Mouse (Mus musculus): ENCODE data around the gene Kynu.

The Kynu gene

DNA sequence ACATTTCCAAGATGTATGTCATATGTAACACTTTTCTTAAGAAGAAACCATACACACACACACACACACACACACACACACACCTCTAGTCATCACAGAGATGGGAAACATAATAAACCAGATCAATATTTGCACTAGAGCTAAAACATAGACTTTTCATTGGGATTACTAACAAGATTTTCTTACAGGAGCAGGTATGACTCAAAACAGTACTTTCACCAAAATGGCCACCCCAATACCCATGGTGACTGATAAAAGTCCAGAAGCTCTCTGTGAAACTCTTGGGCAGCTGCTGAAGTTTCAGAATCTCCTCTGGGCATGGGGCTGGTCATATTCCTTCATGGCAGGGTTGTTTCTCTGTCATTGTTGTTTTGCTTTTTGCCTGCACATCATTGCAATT, 114.5 kb downstream of the Kynu start:
- DNase-seq, result no peak

GRCm38 (mm10) chr2:43673619-43674018, 118.5 kb downstream of the Kynu start:
- DNase-seq, result peak; percentile 68

DNA sequence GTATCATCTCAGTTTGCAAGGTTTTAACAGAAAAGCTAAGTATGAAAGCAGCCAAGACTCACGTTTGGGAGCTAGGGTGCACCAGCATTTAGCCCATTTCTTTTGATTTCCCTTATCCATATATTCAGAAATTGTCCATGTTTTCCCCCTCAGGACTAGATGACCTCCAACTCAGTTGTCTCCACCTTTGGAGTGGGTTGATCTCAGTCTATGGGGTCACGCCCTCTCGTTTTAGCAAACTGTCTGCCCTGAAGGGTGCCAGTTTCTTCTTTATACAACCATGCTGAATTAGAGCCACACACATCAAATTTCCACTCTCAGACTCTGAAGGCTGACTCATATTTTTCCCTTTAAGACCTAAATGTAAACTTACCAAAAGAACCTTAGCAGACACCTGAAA, 119.0 kb downstream of the Kynu start:
- DNase-seq, result no peak

GRCm38 (mm10) chr2:43675277-43675676, 120.1 kb downstream of the Kynu start:
- no peak for DNase-seq

GRCm38 (mm10) chr2:43690402-43690801, 135.3 kb downstream of the Kynu start:
- DNase-seq, result no peak

GRCm38 (mm10) chr2:43691290-43691689, 136.2 kb downstream of the Kynu start:
- no peak for DNase-seq

DNA sequence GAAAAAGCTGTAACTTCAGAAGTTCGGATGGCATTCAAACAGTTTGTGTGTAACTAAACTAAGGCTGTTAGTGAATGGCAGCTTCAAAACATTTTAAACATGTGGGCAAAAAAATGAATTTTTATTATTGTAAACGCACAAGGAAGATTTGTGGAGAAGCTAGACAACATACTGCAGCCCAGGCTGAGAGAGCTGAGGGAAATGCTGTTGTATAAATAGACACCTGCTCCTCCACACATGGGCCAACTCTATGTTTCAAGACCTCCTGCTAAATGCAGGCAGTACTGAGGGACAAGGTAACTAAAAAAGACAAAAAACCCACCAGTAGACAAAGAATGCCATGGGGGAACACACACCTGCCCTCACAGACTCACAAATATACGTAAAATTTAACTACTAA, 140.5 kb downstream of the Kynu start:
- no peak for DNase-seq

GRCm38 (mm10) chr2:43712611-43713138, 157.5 kb downstream of the Kynu start:
- DNase-seq, result no peak

DNA sequence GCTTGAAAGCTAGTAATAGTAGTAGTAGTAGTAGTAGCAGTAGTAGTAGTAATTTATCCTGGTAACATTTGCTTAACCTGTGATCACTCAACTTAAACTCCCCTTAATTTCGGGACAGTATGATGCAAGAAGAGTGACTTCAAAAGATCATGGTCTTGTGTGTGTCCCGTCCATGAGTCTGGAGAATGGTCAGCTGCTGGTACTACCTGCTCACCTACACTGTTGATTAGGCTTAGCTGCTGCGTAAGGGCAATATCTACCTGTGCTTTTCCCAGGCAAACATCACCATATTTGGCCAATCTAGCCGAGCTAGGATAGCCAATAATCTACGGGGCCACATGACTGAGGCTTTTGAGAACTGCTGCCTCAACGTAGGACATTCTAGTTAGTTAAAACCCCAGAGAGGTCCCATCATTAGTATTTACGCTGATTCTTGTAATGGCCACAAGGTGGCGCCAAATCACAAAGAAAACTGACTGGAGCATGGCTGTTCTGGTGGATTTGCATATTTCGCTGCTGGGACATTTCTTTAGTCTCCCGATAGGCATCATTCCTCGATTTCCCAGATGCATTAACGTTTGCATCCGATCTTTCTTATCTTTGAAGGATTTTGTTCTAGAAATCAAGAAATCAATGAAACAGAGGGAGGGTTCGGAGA, 167.4 kb downstream of the Kynu start:
- peak; percentile 74 for DNase-seq

- DNase-seq, result no peak
Measured at GRCm38 (mm10) chr2:43723104-43723541, 168.0 kb downstream of the Kynu start.

DNA sequence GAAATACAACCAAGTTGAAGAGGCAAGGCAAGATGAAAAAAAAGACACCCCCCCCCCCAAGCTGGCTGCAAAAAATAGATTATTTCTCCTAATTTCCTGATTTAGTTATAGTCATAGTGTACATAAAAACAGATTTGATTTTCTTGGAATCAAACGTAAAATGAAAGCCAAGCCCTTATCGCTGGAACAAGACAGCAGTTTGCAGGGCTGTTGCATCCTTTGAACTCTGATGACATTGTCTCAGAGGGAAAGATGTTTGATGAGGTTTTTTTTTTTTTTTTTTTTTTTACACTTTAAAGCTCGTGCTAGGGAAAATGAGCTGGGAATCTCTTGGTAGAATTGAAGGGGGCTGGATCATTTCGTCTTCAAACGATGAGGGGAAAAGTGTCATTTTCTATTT, 172.1 kb downstream of the Kynu start:
- DNase-seq, result no peak

DNA sequence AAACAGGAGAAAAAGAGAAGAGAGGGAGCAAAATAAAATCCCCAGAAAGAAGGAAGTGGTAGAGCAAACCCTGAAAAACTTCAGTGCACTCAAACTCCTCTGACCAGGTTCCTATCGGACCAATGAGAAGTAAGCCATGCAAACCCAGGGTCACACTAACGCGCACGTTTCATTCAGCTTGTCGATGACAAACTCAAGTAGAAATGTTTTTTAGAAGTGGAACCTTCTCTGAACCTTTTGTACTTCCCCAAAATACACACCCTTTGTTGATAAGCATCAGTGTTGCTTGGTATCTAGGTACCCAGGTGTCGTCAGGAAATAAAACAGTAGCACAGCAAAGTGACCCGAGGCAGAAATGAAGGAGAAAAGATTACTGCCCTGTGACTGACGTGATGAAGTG, 172.6 kb downstream of the Kynu start:
- no peak for DNase-seq

DNA sequence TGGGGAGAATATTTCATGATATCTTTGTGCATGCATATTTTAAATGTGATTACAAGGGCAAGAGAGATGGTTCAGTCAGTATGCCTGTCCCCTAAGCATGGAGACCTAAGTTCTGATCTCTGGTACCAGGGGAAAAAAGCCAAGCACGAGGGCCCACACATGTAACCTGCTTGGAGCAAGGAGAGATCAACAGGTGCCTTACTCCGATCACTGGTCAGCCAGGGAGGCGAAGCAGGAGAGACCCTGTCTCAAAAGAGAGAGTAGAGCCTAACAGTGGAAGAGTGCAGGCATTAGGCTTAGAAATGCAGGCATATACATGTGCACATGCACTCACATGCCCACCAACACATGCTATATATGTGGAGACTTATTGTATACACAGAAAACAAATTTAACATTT, 173.7 kb downstream of the Kynu start:
- DNase-seq, result no peak

All from kidney, postnatal 14 days (tissue).